Mouse (Mus musculus) kidney, adult 18-20 months (tissue): ENCODE results near the gene Gm4491.

Experiments
- DNase-seq: peaks from one replicate; pipeline ENCODE4 v3.0.0; 2021

Gene Gm4491

GRCm38 (mm10) chr14:57075537-57075936, 40.1 kb downstream of the Gm4491 start:
- no peak for DNase-seq

- peak; percentile 68 for DNase-seq
Observed at GRCm38 (mm10) chr14:57069906-57070305, 45.8 kb downstream of the Gm4491 start.

- DNase-seq, result no peak
Observed at GRCm38 (mm10) chr14:57066053-57066452, 49.6 kb downstream of the Gm4491 start.
